Mouse (Mus musculus) kidney, adult 10 weeks (tissue): ENCODE results near the gene Gm6370. TPM values are rescaled to one million over a fixed set of nuclear protein-coding genes. Genes with fewer than 3 reads are reported as not detected.

ENCODE experiments used
- polyA plus RNA-seq: library from polyadenylated mRNA; stranded (reverse); fragments of 350-450 nt; fragmentation: Illumina TruSeq; extraction: RNeasy Lipid Tissue Mini Kit (QIAGEN cat#74804); gene quantifications from one replicate; pipeline ENCODE4 v1.2.3, GENCODE M21; 2014; ENCODE audit warnings: low read depth, low replicate concordance

Gene Gm6370
- not detected for polyA plus RNA-seq

DNA sequence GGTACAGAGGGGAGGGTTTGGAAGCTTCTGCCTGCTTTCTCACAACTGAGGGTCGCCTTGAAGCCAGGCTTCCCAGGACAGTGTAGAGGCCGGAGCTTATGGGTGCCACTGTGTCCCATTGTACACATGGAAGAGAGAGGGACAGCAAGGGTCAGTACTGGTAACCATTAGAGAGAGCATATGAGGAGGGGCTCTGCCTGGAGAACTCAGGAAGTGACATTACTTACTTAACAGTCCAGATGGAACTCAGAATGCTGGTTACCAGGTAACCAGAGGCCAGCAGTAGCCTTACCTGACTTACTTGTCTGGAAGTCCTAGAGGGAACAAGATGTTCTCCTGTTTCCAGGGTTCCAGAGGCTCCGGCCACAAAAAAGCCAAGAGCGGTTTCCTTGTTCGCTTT, at the start of gene Gm6370:
Gene Gm6370, plus strand, starts transcription at position 301 of the 400 bp plus-strand sequence.

DNA sequence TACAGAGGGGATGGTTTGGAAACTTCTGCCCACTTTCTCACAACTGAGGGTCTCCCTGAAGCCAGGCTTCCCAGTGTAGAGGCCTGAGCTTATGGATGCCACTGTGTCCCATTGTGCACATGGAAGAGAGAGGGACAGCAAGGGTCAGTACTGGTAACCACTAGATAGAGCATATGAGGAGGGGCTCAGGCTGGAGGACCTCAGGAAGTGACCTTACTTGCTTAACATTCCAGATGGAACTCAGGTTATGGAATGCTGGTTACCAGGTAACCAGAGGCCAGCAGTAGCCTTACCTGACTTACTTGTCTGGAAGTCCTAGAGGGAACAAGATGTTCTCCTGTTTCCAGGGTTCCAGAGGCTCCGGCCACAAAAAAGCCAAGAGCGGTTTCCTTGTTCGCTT, 9.5 kb upstream of the Gm6370 start, which contains the start of gene Gm6408:
Gene Gm6408, plus strand, starts transcription at position 301 of the 400 bp plus-strand sequence.

DNA sequence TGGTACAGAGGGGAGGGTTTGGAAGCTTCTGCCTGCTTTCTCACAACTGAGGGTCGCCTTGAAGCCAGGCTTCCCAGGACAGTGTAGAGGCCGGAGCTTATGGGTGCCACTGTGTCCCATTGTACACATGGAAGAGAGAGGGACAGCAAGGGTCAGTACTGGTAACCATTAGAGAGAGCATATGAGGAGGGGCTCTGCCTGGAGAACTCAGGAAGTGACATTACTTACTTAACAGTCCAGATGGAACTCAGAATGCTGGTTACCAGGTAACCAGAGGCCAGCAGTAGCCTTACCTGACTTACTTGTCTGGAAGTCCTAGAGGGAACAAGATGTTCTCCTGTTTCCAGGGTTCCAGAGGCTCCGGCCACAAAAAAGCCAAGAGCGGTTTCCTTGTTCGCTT, 10.9 kb downstream of the Gm6370 start, which contains the start of gene 4930449I24Rik:
Gene 4930449I24Rik, plus strand, starts transcription at position 301 of the 400 bp plus-strand sequence.

DNA sequence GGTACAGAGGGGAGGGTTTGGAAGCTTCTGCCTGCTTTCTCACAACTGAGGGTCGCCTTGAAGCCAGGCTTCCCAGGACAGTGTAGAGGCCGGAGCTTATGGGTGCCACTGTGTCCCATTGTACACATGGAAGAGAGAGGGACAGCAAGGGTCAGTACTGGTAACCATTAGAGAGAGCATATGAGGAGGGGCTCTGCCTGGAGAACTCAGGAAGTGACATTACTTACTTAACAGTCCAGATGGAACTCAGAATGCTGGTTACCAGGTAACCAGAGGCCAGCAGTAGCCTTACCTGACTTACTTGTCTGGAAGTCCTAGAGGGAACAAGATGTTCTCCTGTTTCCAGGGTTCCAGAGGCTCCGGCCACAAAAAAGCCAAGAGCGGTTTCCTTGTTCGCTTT, 22.7 kb downstream of the Gm6370 start, which contains the start of gene Gm3402:
Gene Gm3402, plus strand, starts transcription at position 301 of the 400 bp plus-strand sequence.

DNA sequence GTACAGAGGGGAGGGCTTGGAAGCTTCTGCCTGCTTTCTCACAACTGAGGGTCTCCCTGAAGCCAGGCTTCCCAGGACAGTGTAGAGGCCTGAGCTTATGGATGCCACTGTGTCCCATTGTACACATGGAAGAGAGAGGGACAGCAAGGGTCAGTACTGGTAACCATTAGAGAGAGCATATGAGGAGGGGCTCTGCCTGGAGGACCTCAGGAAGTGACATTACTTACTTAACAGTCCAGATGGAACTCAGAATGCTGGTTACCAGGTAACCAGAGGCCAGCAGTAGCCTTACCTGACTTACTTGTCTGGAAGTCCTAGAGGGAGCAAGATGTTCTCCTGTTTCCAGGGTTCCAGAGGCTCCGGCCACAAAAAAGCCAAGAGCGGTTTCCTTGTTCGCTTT, 34.3 kb downstream of the Gm6370 start, which contains the start of gene Gm3404:
Gene Gm3404, plus strand, starts transcription at position 301 of the 400 bp plus-strand sequence.

DNA sequence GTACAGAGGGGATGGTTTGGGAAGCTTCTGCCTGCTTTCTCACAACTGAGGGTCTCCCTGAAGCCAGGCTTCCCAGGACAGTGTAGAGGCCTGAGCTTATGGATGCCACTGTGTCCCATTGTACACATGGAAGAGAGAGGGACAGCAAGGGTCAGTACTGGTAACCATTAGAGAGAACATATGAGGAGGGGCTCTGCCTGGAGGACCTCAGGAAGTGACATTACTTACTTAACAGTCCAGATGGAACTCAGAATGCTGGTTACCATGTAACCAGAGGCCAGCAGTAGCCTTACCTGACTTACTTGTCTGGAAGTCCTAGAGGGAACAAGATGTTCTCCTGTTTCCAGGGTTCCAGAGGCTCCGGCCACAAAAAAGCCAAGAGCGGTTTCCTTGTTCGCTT, 46.2 kb downstream of the Gm6370 start, which contains the start of gene Gm3409:
Gene Gm3409, plus strand, starts transcription at position 301 of the 400 bp plus-strand sequence.

Other genes starting within 250 kb of the Gm6370 start
- 9.4 TPM for gene Wasf3, start 106.4 kb upstream of the Gm6370 start, polyA plus RNA-seq
- gene Gm6408, start 9.4 kb upstream of the Gm6370 start, polyA plus RNA-seq = not detected
- gene 4930449I24Rik, start 11.0 kb downstream of the Gm6370 start, polyA plus RNA-seq = not detected
- gene Gm3402, start 22.8 kb downstream of the Gm6370 start, polyA plus RNA-seq = not detected
- not detected for gene Gm3404, start 34.4 kb downstream of the Gm6370 start, polyA plus RNA-seq
- gene Gm3409, start 46.3 kb downstream of the Gm6370 start, polyA plus RNA-seq = not detected
- not detected for gene Gm3415, start 64.8 kb downstream of the Gm6370 start, polyA plus RNA-seq
- 0.36 TPM for gene Gpr12, start 93.9 kb downstream of the Gm6370 start, polyA plus RNA-seq